Mouse (Mus musculus) ovary, adult 18-20 months (tissue): Measurements from ENCODE around the gene Lnpk.
A peak's percentile ranks its signal among the peaks of the same experiment; 100 is the strongest.

Experiments used
- DNase-seq: peaks from one replicate; pipeline ENCODE4 v3.0.0; 2022; ENCODE audit warnings: low spot score, mixed read lengths

Lnpk gene

DNA sequence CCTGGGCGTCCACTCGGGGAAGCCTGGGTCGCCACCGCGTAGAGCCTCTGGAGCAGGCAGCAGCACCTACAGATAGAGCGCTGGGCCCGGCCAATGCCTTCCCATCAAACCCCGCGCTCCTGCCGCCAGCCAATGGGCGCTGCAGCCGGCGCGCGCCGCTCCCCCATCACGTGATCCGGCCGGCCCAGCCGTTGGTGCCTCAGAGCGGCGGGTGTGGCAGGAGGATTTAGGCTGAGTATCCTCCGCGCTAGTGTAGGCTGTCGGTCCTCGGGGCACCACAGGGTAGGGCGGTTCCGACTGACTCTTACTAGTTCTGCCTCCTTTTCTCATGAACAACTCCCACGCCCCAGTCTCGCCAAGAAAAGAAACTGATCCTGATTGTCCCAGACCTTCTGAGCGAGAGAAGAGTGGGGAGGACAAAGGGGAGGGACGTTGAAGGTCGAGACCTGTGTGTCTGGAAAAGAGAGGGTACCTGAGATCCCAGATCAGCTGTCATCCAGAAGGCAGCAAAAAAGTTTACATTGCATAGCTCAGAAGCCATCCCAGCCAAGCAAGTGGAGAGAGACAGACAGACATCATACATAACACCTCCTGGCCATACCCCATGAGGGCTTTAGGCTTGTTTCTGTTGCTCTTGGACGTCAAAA, at the start of gene Lnpk:
Lnpk (minus strand) TSS at position 593 of the 647 bp plus-strand sequence.
- DNase-seq: peak; percentile 90

DNA sequence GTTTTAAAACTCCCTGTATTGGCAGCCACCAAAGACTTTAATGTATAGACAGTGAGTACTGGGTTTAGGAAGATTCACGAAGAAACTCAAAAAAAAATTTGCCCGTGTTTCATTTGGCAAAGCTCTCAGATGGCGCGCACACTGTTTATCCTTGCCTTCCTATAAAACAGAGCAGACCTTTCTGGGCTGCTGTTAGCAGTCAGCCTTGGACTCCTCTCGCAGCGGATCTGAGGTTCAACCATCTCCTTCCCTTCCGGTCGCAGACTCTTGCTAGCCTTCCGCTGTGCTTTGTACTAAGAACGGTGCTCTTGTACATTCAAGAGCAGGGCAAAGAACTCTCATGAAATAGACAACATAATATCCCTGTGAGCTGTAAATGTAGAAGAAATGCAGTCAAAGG, 41.1 kb upstream of the Lnpk start:
- DNase-seq: no peak

DNA sequence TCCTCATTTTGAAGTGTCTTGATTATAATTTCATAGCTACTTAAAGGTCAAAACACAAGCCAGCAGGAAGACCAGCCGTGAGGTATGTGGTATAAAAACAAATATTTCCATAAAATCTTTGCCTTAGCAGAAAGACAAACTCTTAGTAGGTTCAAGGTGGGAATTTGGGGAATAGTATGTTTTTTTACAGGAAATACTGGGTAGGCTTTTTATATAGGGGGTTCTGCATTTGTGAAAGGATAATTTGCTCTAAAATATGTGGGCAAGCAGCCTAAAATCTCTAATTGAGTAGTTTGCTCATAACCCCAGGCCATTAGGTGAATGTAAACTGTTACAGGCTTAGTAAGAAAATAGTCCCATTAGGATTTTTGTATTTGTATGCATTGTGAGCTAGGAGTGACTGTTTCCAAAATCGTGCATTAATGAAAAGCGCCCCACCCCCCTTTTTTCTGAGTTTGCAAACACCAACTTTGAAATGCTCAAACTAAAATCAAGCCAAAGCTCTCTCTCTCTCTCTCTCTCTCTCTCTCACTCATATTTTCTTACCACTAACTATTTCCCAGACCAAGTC, 40.5 kb upstream of the Lnpk start:
- DNase-seq: no peak

DNA sequence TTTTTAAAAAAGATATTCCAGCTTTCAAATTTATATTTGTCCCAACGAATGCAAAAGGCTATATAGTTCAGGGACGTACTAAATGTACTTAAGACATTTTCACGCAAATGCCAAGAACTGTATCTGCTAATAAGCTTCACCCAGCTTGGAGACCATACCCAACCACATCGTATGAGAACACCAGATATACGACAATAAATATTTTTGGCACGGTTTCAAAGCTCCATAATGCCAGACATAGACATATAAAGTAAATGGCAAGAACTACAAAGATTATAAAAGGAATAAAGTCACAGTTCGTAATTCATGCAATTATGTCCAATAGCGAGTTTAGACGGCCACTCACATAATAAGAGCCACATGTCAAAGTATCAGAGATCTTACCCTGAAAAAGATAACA, 38.5 kb upstream of the Lnpk start:
- no peak for DNase-seq

DNA sequence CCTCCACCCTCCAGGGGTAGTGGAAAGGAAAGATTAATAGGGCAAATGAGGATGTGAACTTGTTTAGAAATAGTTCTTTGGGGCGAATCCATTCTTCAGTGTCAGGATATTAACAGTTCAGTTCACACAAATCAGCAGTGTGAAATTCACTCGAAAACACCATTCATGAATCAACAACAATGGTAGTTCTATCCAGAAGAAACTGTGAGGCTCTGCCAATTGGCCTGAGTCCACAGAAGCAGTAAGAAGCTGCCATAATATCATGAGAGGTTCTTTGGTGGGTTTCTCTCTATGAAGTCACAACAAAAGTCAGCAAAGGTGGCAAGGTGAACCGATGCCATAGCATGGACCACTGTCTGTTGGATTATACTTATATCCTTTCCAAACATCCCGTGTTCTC, 32.2 kb upstream of the Lnpk start:
- no peak for DNase-seq

DNA sequence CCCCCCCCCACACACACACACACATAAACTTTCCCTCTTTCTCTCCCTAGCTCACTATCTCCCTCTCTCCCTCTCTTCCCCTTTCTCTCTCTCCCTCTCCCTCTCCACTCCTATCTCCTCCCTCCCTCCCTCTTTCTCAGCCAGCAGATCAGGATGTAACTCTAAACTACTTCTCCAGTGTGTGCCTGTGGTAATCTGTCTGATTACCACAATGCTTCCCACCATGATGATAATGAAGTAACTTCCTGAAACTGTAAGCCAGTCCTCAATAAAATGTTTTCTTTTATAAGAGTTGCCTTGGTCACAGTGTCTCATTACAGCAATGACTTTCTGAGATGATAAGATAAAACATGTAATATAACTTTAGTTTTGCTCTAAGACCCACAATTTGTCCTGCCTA, 30.1 kb upstream of the Lnpk start:
- no peak for DNase-seq

DNA sequence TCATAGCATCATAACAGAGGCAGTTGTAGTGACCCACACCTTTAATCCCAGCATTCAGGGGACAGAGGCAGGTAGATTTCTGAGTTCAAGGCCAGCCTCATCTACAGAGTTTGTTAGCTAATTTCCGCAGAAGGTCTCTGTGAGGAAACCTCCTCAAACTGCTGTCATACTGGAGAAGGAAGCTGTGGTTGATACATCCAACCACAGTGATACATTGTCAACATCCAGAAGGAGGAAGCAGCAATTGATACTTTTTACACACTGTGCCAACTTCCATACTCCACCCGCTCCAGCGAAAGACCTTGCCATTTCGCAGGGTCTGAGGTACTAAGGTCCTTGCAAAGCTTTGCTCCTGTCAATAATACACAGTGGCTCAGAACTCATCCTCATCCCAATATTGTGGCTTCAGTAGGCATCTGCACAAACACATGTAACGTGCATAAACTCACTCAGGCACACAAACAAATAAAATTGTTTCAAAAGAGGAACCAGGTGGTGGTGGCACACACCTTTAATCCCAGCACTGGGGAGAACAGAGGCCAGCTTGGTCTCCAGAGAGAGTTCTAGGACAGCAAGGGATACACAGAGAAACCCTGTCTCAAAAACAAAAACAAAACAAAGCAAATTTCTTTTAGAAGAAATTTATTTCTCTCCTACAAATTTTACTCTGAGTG, 27.0 kb upstream of the Lnpk start:
- no peak for DNase-seq

DNA sequence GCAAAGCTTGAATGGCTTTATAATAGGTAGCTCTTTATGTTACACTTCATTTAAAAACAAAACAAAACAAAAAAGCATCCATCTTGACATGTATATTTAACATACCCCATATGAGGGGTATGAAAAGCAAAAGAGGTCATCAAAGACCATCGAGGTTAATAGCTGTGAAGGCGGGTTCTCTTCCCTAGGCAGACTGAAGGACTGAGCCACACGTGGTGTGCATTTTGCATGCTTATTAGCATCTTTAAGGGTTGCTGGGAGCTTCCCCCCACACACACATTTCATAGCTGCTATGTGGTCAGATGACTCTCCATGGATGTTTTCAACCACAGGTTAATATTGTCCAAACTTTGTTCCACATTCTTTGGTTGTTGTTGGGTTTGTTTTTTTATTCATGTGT, 24.8 kb upstream of the Lnpk start:
- DNase-seq: no peak

DNA sequence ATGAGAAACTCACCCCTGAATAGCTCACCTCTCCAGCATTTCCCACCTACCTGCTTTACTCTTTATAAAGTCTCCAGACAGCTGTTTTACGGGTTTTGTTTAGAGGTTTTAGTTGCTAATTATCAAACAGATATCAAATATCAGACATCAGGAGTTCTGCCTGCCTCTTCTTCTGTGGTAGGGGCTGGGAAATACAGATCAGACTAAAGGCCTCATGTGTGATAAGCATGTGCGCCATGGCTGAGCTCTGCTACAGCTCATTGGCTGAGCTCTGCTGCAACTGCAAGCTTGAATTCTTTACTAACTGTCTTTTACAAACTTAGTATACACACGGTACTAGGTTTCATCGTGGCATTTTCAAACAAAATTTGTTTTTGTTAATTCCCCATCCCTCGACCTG, 23.2 kb upstream of the Lnpk start:
- no peak for DNase-seq

DNA sequence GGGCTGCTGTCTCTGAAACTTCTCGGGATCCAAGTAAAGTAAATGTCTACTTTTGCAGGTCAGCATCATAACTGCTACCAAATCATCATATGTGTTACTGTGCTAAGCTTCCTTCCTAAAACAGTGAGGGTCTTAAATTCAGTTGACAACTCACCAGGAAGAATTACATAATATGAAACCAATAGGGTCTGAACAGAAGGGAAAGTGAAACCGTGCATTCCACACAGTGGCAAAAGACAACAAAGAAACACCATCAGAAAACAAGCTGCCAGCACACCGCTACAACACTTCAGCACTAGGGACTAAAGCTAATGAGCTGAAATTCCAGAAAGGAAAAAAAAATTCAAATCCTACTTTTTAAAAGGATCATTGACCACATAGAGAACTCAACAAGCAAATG, 17.9 kb upstream of the Lnpk start:
- DNase-seq: no peak

DNA sequence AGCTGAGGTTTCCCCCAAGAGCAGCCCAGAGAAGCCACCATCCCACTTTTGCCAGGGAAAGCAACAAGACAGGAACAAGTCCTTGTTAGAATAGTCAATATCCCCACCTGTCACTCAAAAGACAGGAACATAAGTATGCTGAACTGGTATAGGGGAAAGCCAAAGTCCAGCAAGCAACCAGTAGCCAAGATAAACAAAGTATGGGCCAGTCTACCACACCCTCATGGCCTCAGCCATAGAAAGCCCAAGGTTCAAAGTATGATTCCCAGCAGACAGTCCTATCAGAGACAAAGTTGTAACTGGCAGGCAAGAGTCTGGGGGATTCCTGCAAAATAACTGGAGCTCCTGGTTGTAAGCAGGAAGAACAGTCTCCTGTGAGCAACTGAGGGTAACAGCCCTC, 16.9 kb upstream of the Lnpk start:
- no peak for DNase-seq

DNA sequence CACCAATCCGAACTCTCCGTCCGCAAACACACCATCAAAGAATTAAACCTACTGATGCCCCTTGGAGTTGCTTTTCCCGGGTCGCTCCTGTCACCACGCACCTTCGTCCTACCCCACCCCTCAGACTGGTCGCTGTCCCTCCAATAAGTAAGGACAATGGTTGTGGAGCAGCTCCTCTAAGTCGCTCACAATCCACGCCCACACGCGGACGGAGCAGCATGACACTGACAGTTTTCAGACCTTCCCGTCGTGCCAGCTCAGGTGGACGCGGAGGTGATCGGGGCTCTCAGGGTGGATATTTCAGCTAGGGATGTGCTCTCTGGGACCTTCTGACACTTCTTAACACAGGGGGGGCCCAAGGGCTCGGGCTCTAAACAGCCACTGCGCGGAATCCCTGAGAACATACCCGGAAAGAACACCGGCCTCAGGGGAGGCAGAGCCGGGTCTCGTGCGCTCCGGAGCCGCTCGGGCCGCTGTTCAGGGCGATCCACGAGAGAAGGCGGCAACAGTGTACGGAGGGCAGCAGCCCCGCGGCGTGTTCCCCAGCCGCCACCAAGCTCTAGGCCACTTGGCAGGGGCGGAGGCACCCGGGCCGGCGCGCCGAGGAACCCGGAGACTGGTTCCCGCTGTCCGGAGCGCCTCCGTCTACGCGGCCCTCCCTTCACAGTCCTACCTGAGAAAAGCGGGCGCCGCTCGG, 941 bp downstream of the Lnpk start:
- no peak for DNase-seq

DNA sequence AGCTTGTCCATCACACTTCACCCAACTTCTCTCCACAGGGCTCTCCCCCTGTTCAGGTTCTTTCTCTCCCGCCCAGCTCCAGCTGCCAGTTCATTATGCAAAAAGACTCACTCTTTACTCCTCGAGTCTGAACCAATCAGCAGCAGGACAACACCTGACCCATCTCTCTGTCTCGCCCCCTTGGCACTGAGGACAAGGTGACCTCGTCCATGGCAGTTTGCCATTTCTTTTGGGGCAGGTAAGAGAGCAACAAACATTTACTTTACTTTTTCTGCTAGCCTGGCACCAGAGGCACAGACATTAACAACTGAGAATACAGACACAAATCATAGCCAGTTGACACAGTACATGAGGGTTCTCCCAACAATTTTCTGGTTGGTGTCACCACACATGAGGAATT, 8.8 kb downstream of the Lnpk start:
- no peak for DNase-seq

DNA sequence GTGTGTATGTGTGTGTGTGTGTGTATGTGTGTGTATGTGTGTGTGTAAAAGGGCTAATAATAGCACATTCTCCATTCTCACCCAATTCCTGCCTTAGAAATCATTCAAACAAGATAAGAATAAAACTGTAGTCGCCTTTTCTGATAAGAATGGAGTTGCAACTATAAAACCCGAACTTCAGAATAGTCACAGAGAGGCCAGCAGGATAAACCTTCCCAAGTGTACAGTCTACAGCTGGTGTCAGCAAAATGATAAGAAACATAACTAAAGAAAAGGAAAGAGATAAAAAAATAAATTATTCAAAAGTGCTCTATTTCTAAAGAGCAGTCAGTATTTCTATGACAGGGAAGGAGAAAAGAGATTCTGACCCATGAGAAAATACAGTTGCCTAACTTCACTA, 19.4 kb downstream of the Lnpk start:
- no peak for DNase-seq

DNA sequence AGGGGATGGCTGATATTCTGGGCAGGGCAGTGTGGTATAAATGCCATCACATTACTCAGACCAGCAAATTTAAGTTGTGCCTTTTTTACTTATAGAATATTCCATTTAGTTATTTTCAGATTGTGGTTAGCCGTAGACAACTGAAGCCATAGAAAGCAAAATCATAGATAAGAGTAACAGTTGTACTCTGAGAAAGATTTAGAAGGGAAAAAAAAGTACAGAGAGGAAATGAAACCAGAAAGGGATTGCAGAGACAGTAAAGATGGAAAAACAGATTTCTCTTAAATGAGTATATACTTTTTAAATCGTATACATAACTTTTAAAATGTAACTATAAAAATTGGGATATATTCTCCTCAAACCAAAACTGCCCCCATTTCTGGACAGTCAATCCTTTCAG, 20.1 kb downstream of the Lnpk start:
- no peak for DNase-seq

DNA sequence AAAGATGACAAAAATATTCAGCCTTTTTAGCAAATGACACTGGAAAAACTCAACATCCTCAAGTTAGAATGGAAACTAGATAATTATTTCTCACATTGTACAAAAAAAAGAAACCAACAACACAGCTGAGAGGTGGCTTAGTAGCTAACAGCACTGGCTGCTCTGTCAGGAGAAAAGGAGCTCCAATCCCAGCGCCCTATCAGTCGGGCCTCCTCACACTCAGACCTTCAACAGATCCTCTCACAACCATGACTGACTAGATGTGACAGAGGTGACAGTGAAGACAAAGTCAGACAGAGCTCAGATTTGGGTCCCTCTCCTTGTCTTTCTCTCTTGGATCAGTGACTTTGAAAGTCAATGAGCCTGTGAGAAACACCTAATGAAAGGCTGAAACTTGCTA, 21.8 kb downstream of the Lnpk start:
- no peak for DNase-seq

DNA sequence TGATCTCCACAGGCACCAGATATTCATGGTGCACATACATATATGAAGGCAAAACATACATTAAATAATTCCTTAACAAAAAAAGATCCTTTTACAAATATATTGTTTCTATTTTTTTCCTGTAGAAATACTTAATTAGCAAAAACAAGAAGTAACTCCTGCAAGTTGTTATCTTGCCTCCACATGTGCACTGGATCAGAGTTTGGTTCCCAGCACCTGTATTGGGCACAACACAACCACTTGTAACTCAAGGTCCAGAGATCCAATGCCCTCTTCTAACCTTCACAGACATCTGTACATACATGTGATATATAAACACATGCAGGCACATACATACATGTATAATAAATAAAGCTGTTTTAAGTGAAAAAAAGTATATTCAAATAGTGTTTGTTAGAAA, 27.3 kb downstream of the Lnpk start:
- DNase-seq: no peak

DNA sequence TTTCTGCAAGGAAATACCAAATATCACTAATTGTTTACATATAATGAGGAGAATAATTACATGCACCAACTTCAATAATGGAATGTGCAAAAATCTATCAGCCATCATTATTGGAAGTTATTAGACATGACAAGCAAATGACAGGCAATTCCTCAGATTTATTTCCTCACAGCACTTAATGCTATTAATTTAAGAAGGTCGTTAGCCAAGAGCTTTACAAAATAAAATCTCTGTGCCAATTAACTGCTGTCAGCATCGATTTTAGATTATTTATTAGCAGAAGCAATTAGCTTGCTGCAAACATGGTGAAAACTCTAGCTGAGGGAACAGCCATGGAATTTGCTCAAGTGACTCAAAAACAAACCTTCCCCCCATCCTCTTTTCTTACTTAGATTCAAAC, 30.9 kb downstream of the Lnpk start:
- no peak for DNase-seq

DNA sequence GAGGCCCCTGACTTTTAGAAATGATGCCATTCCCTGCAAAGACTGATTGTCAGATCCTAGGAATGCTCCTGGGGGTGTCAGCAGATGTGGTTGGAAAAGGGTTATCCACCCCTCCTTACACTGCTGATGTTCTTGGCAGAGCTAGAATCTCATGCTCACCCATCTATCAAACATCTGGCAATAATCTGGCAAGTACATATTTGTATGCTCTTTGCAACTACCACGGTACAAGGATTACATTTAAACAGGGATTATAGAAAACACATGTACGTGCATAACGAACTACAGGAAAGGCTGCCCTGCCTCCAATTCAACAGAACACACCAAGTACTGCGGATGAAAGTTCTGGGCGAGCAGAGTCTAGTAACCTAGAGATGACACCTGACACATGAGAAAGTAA, 70.9 kb downstream of the Lnpk start:
- DNase-seq: no peak

DNA sequence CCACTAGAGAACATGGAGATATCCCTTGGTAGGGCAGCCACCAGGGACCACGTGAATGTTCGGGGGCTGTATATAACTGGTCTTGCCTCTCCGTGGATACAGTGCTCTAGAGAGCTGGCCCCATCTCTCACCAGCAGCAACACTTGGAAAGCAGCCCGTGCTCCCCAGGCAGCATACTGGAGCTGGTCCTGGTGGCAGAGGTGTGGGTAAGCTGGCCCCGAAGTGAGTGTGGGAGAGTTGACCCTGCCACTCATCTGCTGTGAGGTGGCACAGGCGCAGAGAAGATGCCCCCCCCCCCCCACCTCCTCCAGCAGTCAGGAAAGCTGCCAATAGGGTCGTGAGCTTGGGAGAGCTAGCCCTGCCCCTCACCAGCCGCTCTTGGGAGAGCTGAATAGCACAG, 72.8 kb downstream of the Lnpk start:
- DNase-seq: no peak

DNA sequence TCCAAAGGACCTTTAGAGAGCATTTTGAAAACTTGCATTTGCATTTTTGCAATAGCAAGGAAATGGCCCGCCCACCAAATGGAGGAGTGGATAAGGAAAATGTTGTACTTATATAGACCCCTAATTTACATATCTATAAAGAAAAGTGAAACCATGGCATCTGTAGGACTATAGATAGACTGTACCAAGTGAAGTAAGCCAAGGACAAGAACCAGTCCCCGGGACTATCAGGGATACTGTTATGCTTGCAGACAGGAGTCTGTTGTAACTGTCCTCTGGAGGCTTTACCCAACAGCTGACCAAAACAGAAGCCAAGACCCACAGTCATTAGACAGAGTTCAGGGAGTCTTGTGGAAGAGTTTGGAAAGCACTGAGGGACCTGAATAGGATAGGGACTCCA, 78.9 kb downstream of the Lnpk start:
- no peak for DNase-seq

DNA sequence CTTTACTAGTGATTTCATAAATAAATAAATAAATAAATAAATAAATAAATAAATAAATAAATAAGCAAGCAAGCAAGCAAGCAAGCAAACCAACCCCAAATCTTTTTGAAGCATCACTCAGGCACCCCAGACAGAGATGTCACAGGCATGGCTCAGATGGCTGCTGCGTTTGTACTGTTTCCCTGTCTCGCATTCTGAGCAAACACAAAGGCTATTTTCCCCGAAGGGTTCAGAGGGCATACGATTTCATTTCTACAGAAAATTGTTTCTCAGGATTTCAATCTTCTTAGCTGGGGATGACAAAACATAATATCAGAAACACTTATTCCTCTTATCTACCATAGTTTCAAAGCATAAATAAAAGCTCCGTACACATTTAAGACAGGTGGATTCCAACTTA, 81.4 kb downstream of the Lnpk start:
- DNase-seq: no peak

DNA sequence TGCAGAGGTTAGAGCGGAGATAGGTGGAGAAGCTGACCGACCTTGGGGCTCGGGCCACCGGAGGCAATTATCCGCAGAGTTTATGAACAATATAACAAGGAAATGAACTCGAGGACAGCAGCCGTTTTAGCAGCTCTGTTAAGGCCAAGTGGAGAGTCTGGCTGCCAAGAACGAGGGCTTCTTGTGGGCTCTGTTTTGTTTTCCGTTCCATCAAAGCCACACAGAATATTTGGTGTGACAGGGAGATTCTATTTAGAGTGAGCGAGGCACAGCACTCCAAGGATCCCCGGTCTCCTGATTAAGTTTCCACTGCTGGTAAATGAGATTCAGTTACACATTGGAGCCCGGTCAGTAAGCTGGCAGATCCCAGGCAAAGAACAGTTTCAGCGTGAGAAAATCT, 87.8 kb downstream of the Lnpk start:
- DNase-seq: no peak
